Mouse (Mus musculus) E14TG2a.4 (cell line): ENCODE data around the gene Mrpl49.

Experiments
- H3K27me3 ChIP-seq: 2 replicates; pipeline ENCODE4 v1.6.1; 2014; ENCODE audit warnings: low read length, control low read depth; ENCODE audit not compliant: insufficient read depth
- H3K36me3 ChIP-seq: 2 replicates; pipeline ENCODE4 v1.6.1; 2014; ENCODE audit warnings: low read length, control low read depth; ENCODE audit not compliant: insufficient read depth
- H3K4me1 ChIP-seq: replicated peaks from 2 replicates; pipeline ENCODE4 v1.6.1; 2014; ENCODE audit warnings: low read depth, low read length, control low read depth
- H3K4me3 ChIP-seq: replicated peaks from 2 replicates; pipeline ENCODE4 v1.5.1; 2014; ENCODE audit warnings: mild to moderate bottlenecking, low read length
- H3K9me3 ChIP-seq: 2 replicates; pipeline ENCODE4 v1.6.1; 2014; ENCODE audit warnings: low read length, control low read depth
- CTCF ChIP-seq: conservative IDR thresholded peaks from 2 replicates; pipeline ENCODE4 v1.5.1; 2014; ENCODE audit warnings: low read length
- NANOG ChIP-seq: IDR thresholded peaks from 2 replicates; pipeline ENCODE4 v1.6.1; 2014; ENCODE audit warnings: borderline replicate concordance, low read length, mixed read lengths
- POU5F1 ChIP-seq: IDR thresholded peaks from 2 replicates; pipeline ENCODE4 v1.6.1; 2014; ENCODE audit warnings: low read length, borderline replicate concordance

Mrpl49 gene

GRCm38 (mm10) chr19:6085417-6085879 lies 27.9 kb upstream of the Mrpl49 start:
- Histone ChIP-seq H3K27me3 (no peaks in the 10 kb centered on the region), H3K36me3 (peaks cover 82% of the 10 kb centered on the region), H3K4me3 (peak overlapping the region; percentile 97), H3K4me1 (peaks cover 79% of the 10 kb centered on the region), H3K9me3 (no peaks in the 10 kb centered on the region)
- no peak for TF ChIP-seq NANOG
- TF ChIP-seq POU5F1 = peak; percentile 38; the same call in 1 of the 2 replicates

- no peaks in the 10 kb centered on the region for H3K27me3 ChIP-seq
- peak within 1 kb of the TSS; percentile 97 for H3K4me3 ChIP-seq
- TF ChIP-seq CTCF = no peak
- no peak for TF ChIP-seq NANOG
- no peak for TF ChIP-seq POU5F1
- peaks cover 82% of the 10 kb centered on the region for H3K36me3 ChIP-seq
- H3K9me3 ChIP-seq = no peaks in the 10 kb centered on the region
- H3K4me1 ChIP-seq = peaks cover 79% of the 10 kb centered on the region
Observed at GRCm38 (mm10) chr19:6084478-6085248, 27.1 kb upstream of the Mrpl49 start, which contains the start of the genes Zfpl1 and Cdca5. Gene Zfpl1, minus strand, starts transcription at chr19:6084956. Gene Cdca5, plus strand, starts transcription at chr19:6084983.

- TF ChIP-seq NANOG (no peak), POU5F1 (no peak), CTCF (no peak)
- no peak within 1 kb of the TSS; the same call in 1 of the 2 replicates for H3K4me3 ChIP-seq
Observed at GRCm38 (mm10) chr19:6082156-6082555, 24.6 kb upstream of the Mrpl49 start, which contains the start of gene Gm28374. Gene Gm28374, minus strand, starts transcription at chr19:6082256.

GRCm38 (mm10) chr19:6079983-6080480 lies 22.4 kb upstream of the Mrpl49 start, which contains the start of gene Tmem262:
Gene Tmem262, plus strand, starts transcription at chr19:6080033.
- H3K9me3 ChIP-seq = no peaks in the 10 kb centered on the region
- H3K27me3 ChIP-seq = no peaks in the 10 kb centered on the region
- H3K4me1 ChIP-seq = peaks cover 57% of the 10 kb centered on the region
- no peak within 1 kb of the TSS for H3K4me3 ChIP-seq
- peaks cover 64% of the 10 kb centered on the region for H3K36me3 ChIP-seq
- TF ChIP-seq CTCF = no peak

More at GRCm38 (mm10) chr19:6082156-6082555, 24.6 kb upstream of the Mrpl49 start, which contains the start of gene Gm28374:
- peaks cover 67% of the 10 kb centered on the region for H3K36me3 ChIP-seq
- peaks cover 63% of the 10 kb centered on the region for H3K4me1 ChIP-seq
- H3K27me3 ChIP-seq = no peaks in the 10 kb centered on the region
- no peaks in the 10 kb centered on the region for H3K9me3 ChIP-seq

- H3K27me3 ChIP-seq = no peaks in the 10 kb centered on the region
- H3K4me1 ChIP-seq = peaks cover 43% of the 10 kb centered on the region
- no peaks in the 10 kb centered on the region for H3K9me3 ChIP-seq
- H3K36me3 ChIP-seq = peaks cover 69% of the 10 kb centered on the region
- H3K4me3 ChIP-seq = peak within 1 kb of the TSS; percentile 89
- TF ChIP-seq NANOG (no peak), CTCF (no peak), POU5F1 (no peak; the same call in 1 of the 2 replicates)
Observed at GRCm38 (mm10) chr19:6076564-6077393, 19.2 kb upstream of the Mrpl49 start, which contains the start of gene Vps51. Gene Vps51, minus strand, starts transcription at chr19:6077231.

- H3K36me3 ChIP-seq = peaks cover 56% of the 10 kb centered on the region
- TF ChIP-seq POU5F1 (no peak), NANOG (no peak), CTCF (no peak)
- H3K4me1 ChIP-seq = peaks cover 57% of the 10 kb centered on the region
- no peak overlapping the region for H3K4me3 ChIP-seq
- no peaks in the 10 kb centered on the region for H3K9me3 ChIP-seq
- H3K27me3 ChIP-seq = no peaks in the 10 kb centered on the region
Observed at GRCm38 (mm10) chr19:6073889-6074288, 16.3 kb upstream of the Mrpl49 start.

GRCm38 (mm10) chr19:6071261-6071660 lies 13.7 kb upstream of the Mrpl49 start:
- peaks cover 65% of the 10 kb centered on the region for H3K4me1 ChIP-seq
- peak overlapping the region; percentile 79 for H3K4me3 ChIP-seq
- H3K36me3 ChIP-seq = peaks cover 54% of the 10 kb centered on the region
- no peak for TF ChIP-seq CTCF
- TF ChIP-seq NANOG = no peak
- TF ChIP-seq POU5F1 = no peak
- no peaks in the 10 kb centered on the region for H3K9me3 ChIP-seq
- no peaks in the 10 kb centered on the region for H3K27me3 ChIP-seq
